Mouse (Mus musculus): ENCODE data around the gene Sult2a8. TPM values are rescaled to one million over a fixed set of nuclear protein-coding genes. Genes with fewer than 3 reads are reported as not detected.
"Not testable (repeated sequence)": the region's sequence is repeated elsewhere in the genome, so short reads cannot be mapped to it uniquely, and the experiment has no call there.

The Sult2a8 gene
- total RNA-seq (2014; rRNA removed) (not detected in 2 replicates), polyA plus RNA-seq (2015; fragmentation: Nextera tagmentation; extraction: Ambion mirVana) (not detected in 2 replicates)

- Histone ChIP-seq H3K4me3 (ENCODE audit: low read depth, low read length) (no peak within 1 kb of the TSS), H3K9ac (replicated peaks; ENCODE audit: low read length, poor library complexity, severe bottlenecking) (no peak within 1 kb of the TSS), H3K27ac (ENCODE audit: low read depth, low read length) (no peak within 1 kb of the TSS), H3K36me3 (ENCODE audit: insufficient read depth, low read length) (no peaks in the 10 kb centered on the region), H3K4me2 (ENCODE audit: low read depth, low read length, poor library complexity, severe bottlenecking) (no peak within 1 kb of the TSS), H3K4me1 (ENCODE audit: insufficient read depth, low read length) (no peaks in the 10 kb centered on the region), H3K27me3 (ENCODE audit: insufficient read depth, low read length) (no peaks in the 10 kb centered on the region), H3K9me3 (ENCODE audit: low read length) (peaks cover 28% of the 10 kb centered on the region; the same call in 1 of the 2 replicates)
- DNase-seq (ENCODE audit: low spot score) (no peak), ATAC-seq (ENCODE audit: low FRiP score) (no peak)
- TF ChIP-seq CTCF (IDR thresholded peaks at IDR 0.05): no peak
- 57% methylated on average over 3 of the region's 3 CpGs for WGBS
Measured at GRCm38 (mm10) chr7:14446534-14446933, at the start of gene Sult2a8. Sult2a8 (minus strand) TSS chr7:14446769.

- Histone ChIP-seq H3K27me3 (ENCODE audit: insufficient read depth, low read length) (no peaks in the 10 kb centered on the region), H3K4me3 (ENCODE audit: low read depth, low read length) (no peak within 1 kb of the TSS), H3K36me3 (ENCODE audit: insufficient read depth, low read length) (no peaks in the 10 kb centered on the region), H3K27ac (ENCODE audit: low read depth, low read length) (no peak within 1 kb of the TSS), H3K9ac (replicated peaks; ENCODE audit: low read length, poor library complexity, severe bottlenecking) (no peak within 1 kb of the TSS), H3K9me3 (ENCODE audit: low read length) (peaks cover 12% of the 10 kb centered on the region; the same call in 1 of the 2 replicates), H3K4me2 (ENCODE audit: low read depth, low read length, poor library complexity, severe bottlenecking) (no peak within 1 kb of the TSS), H3K4me1 (ENCODE audit: insufficient read depth, low read length) (no peaks in the 10 kb centered on the region)
- no peak for DNase-seq (ENCODE audit: low spot score)
- no peak for TF ChIP-seq CTCF (IDR thresholded peaks at IDR 0.05)
- WGBS: 88% methylated on average over 4 of the region's 4 CpGs
- no peak for ATAC-seq (ENCODE audit: low FRiP score)
Measured at GRCm38 (mm10) chr7:14494130-14494529, 47.6 kb upstream of the Sult2a8 start, which contains the start of gene Sult2a7. Sult2a7 (minus strand) TSS chr7:14494230.

- no peak overlapping the region for H3K4me3 ChIP-seq (ENCODE audit: low read depth, low read length)
- H3K36me3 ChIP-seq (ENCODE audit: insufficient read depth, low read length): no peaks in the 10 kb centered on the region
- no peak for DNase-seq (ENCODE audit: low spot score)
- no peak overlapping the region for H3K4me2 ChIP-seq (ENCODE audit: low read depth, low read length, poor library complexity, severe bottlenecking)
- ATAC-seq (ENCODE audit: low FRiP score): no peak
- H3K4me1 ChIP-seq (ENCODE audit: insufficient read depth, low read length): no peaks in the 10 kb centered on the region
- TF ChIP-seq CTCF (IDR thresholded peaks at IDR 0.05): no peak
- peaks cover 12% of the 10 kb centered on the region; the same call in 1 of the 2 replicates for H3K9me3 ChIP-seq (ENCODE audit: low read length)
- H3K9ac ChIP-seq (replicated peaks; ENCODE audit: low read length, poor library complexity, severe bottlenecking): no peak overlapping the region
- no peaks in the 10 kb centered on the region for H3K27me3 ChIP-seq (ENCODE audit: insufficient read depth, low read length)
- WGBS: 71% methylated on average over 3 of the region's 3 CpGs
- no peak overlapping the region for H3K27ac ChIP-seq (ENCODE audit: low read depth, low read length)
Measured at GRCm38 (mm10) chr7:14492886-14493285, 46.3 kb upstream of the Sult2a8 start.

GRCm38 (mm10) chr7:14439581-14439980 lies 7.0 kb downstream of the Sult2a8 start:
- H3K27me3 ChIP-seq (ENCODE audit: insufficient read depth, low read length): no peaks in the 10 kb centered on the region
- DNase-seq (ENCODE audit: low spot score) (no peak), ATAC-seq (ENCODE audit: low FRiP score) (no peak)
- H3K4me2 ChIP-seq (ENCODE audit: low read depth, low read length, poor library complexity, severe bottlenecking): no peak overlapping the region
- no peak for TF ChIP-seq CTCF (IDR thresholded peaks at IDR 0.05)
- no peak overlapping the region for H3K27ac ChIP-seq (ENCODE audit: low read depth, low read length)
- H3K9ac ChIP-seq (replicated peaks; ENCODE audit: low read length, poor library complexity, severe bottlenecking): no peak overlapping the region
- no peak overlapping the region for H3K4me3 ChIP-seq (ENCODE audit: low read depth, low read length)
- H3K9me3 ChIP-seq (ENCODE audit: low read length): peaks cover 24% of the 10 kb centered on the region
- no peaks in the 10 kb centered on the region for H3K4me1 ChIP-seq (ENCODE audit: insufficient read depth, low read length)
- H3K36me3 ChIP-seq (ENCODE audit: insufficient read depth, low read length): no peaks in the 10 kb centered on the region

GRCm38 (mm10) chr7:14438484-14438883 lies 8.1 kb downstream of the Sult2a8 start:
- no peak for TF ChIP-seq CTCF (IDR thresholded peaks at IDR 0.05)
- 80% methylated on average over 1 of the region's 1 CpGs for WGBS
- Histone ChIP-seq H3K27ac (ENCODE audit: low read depth, low read length) (no peak overlapping the region), H3K4me3 (ENCODE audit: low read depth, low read length) (no peak overlapping the region), H3K36me3 (ENCODE audit: insufficient read depth, low read length) (no peaks in the 10 kb centered on the region), H3K9ac (replicated peaks; ENCODE audit: low read length, poor library complexity, severe bottlenecking) (no peak overlapping the region), H3K27me3 (ENCODE audit: insufficient read depth, low read length) (no peaks in the 10 kb centered on the region), H3K4me2 (ENCODE audit: low read depth, low read length, poor library complexity, severe bottlenecking) (no peak overlapping the region), H3K4me1 (ENCODE audit: insufficient read depth, low read length) (no peaks in the 10 kb centered on the region), H3K9me3 (ENCODE audit: low read length) (peaks cover 25% of the 10 kb centered on the region)
- DNase-seq (ENCODE audit: low spot score) (no peak), ATAC-seq (ENCODE audit: low FRiP score) (no peak)

GRCm38 (mm10) chr7:14438029-14438428 lies 8.5 kb downstream of the Sult2a8 start:
- H3K27ac ChIP-seq (ENCODE audit: low read depth, low read length): no peak overlapping the region
- H3K27me3 ChIP-seq (ENCODE audit: insufficient read depth, low read length): no peaks in the 10 kb centered on the region
- no peak overlapping the region for H3K9ac ChIP-seq (replicated peaks; ENCODE audit: low read length, poor library complexity, severe bottlenecking)
- H3K36me3 ChIP-seq (ENCODE audit: insufficient read depth, low read length): no peaks in the 10 kb centered on the region
- WGBS: 87% methylated on average over 2 of the region's 2 CpGs
- H3K4me1 ChIP-seq (ENCODE audit: insufficient read depth, low read length): no peaks in the 10 kb centered on the region
- no peak for TF ChIP-seq CTCF (IDR thresholded peaks at IDR 0.05)
- H3K9me3 ChIP-seq (ENCODE audit: low read length): peaks cover 25% of the 10 kb centered on the region
- ATAC-seq (ENCODE audit: low FRiP score) (no peak), DNase-seq (ENCODE audit: low spot score) (no peak)
- no peak overlapping the region for H3K4me3 ChIP-seq (ENCODE audit: low read depth, low read length)
- no peak overlapping the region for H3K4me2 ChIP-seq (ENCODE audit: low read depth, low read length, poor library complexity, severe bottlenecking)

GRCm38 (mm10) chr7:14399363-14399762 lies 47.2 kb downstream of the Sult2a8 start:
- not testable (repeated sequence) for H3K4me3 ChIP-seq (ENCODE audit: low read depth, low read length); H3K4me2 ChIP-seq (ENCODE audit: low read depth, low read length, poor library complexity, severe bottlenecking); H3K27me3 ChIP-seq (ENCODE audit: insufficient read depth, low read length); H3K9ac ChIP-seq (replicated peaks; ENCODE audit: low read length, poor library complexity, severe bottlenecking); H3K9me3 ChIP-seq (ENCODE audit: low read length); H3K4me1 ChIP-seq (ENCODE audit: insufficient read depth, low read length); H3K36me3 ChIP-seq (ENCODE audit: insufficient read depth, low read length); H3K27ac ChIP-seq (ENCODE audit: low read depth, low read length); ATAC-seq (ENCODE audit: low FRiP score); DNase-seq (ENCODE audit: low spot score)

All from midbrain, postnatal 0 days (tissue).